19 mouse cellular contexts compared by ENCODE assay signal in genomic region chr6:119113362-119113761, GRCm38 (mm10).
DNase-seq lines count a peak whose midpoint lies in the region; ATAC-seq lines count a peak whose summit lies in the region.
"Had no signal": no experiment of that assay in that cellular context is flagged by ENCODE, and none has a peak within 500 bp of the region (broad histone marks: within the 10 kb centered on the region; RNA-seq: fewer than 3 reads in every experiment).

No protein-coding gene starts in this region.

- H3K9me3 ChIP-seq in heart, embryonic 11.5 days (replicated peaks; ENCODE audit: control insufficient read depth, low read length) = no peaks in the 10 kb centered on the region
- H3K9me3 ChIP-seq in midbrain, embryonic 11.5 days (ENCODE audit: control insufficient read depth, low read length) = no peaks in the 10 kb centered on the region
- H3K9me3 ChIP-seq in midbrain, embryonic 14.5 days (ENCODE audit: control insufficient read depth, low read length) = no peaks in the 10 kb centered on the region
- H3K9me3 ChIP-seq: embryonic facial prominence, embryonic 12.5 days; forebrain, embryonic 13.5 days; forebrain, embryonic 15.5 days had no signal

- H3K4me1 ChIP-seq in heart, embryonic 11.5 days (ENCODE audit: control insufficient read depth, insufficient read depth, low read length) = peaks cover 4% of the 10 kb centered on the region; the same call in 1 of the 2 replicates
- no peaks in the 10 kb centered on the region; the same call in 1 of the 2 replicates for H3K4me1 ChIP-seq in midbrain, embryonic 11.5 days (ENCODE audit: control insufficient read depth, insufficient read depth, low read length)
- 0 out of 2 replicates have a peak, but pooled peaks cover 3% of the 10 kb centered on the region for H3K4me1 ChIP-seq in midbrain, embryonic 14.5 days (ENCODE audit: control insufficient read depth, insufficient read depth, low read length)
- H3K4me1 ChIP-seq: embryonic facial prominence, embryonic 12.5 days had no signal

- no peak overlapping the region for H3K4me3 ChIP-seq in heart, embryonic 11.5 days (ENCODE audit: low read depth, low read length)
- H3K4me3 ChIP-seq in midbrain, embryonic 11.5 days (ENCODE audit: low read depth, low read length) = no peak overlapping the region
- no peak overlapping the region for H3K4me3 ChIP-seq in midbrain, embryonic 14.5 days (replicated peaks; ENCODE audit: low read depth, low read length)
- H3K4me3 ChIP-seq: embryonic facial prominence, embryonic 10.5 days; embryonic facial prominence, embryonic 12.5 days; forebrain, embryonic 13.5 days; forebrain, embryonic 15.5 days had no signal

- no peak for ATAC-seq in heart, embryonic 11.5 days (replicated peaks; ENCODE audit: insufficient number of reproducible peaks, low FRiP score, low TSS enrichment)
- no peak for ATAC-seq in midbrain, embryonic 11.5 days (ENCODE audit: low FRiP score)
- ATAC-seq in midbrain, embryonic 14.5 days (ENCODE audit: low FRiP score, low TSS enrichment) = no peak
- ATAC-seq: forebrain, embryonic 13.5 days; forebrain, embryonic 15.5 days; forebrain, postnatal 0 days had no signal

- H3K4me2 ChIP-seq in heart, embryonic 11.5 days = no peak overlapping the region
- H3K4me2 ChIP-seq in midbrain, embryonic 11.5 days = no peak overlapping the region
- H3K4me2 ChIP-seq in midbrain, embryonic 14.5 days (ENCODE audit: low read length) = no peak overlapping the region
- H3K4me2 ChIP-seq: embryonic facial prominence, embryonic 12.5 days; forebrain, embryonic 13.5 days; forebrain, embryonic 15.5 days had no signal

- 91% methylated on average over 4 of the region's 4 CpGs for WGBS in heart, embryonic 11.5 days (ENCODE audit: insufficient replicate concordance)
- WGBS in midbrain, embryonic 11.5 days = 88% methylated on average over 4 of the region's 4 CpGs
- WGBS in midbrain, embryonic 14.5 days = 91% methylated on average over 4 of the region's 4 CpGs

- DNase-seq in heart, adult 11 months = peak; percentile 88
- no peak for DNase-seq in heart, postnatal 25 days (ENCODE audit: low spot score)
- DNase-seq in heart, postnatal 10 days = peak; percentile 43 to 45
- peak; percentile 39 for DNase-seq in midbrain, embryonic 11.5 days (ENCODE audit: low spot score, missing footprints)
- no peak for DNase-seq in midbrain, embryonic 14.5 days
- no peak for DNase-seq in right cerebral cortex, postnatal 4 days
- DNase-seq: adrenal gland, adult 8-10 months; adrenal gland, postnatal 14 days; adrenal gland, postnatal 36 days; cerebellum, adult 11-12 months; cerebellum, adult 8-10 months; cerebellum, adult 9-11 months; cerebellum, postnatal 25 days; forebrain, postnatal 0 days had no signal

- H3K27ac ChIP-seq in heart, embryonic 11.5 days (ENCODE audit: low read depth, low read length) = no peak overlapping the region
- H3K27ac ChIP-seq in midbrain, embryonic 11.5 days (ENCODE audit: low read depth, low read length) = no peak overlapping the region
- no peak overlapping the region for H3K27ac ChIP-seq in midbrain, embryonic 14.5 days (replicated peaks; ENCODE audit: low read depth, low read length)
- H3K27ac ChIP-seq: embryonic facial prominence, embryonic 10.5 days; embryonic facial prominence, embryonic 12.5 days; forebrain, embryonic 13.5 days; forebrain, embryonic 15.5 days had no signal

- H3K36me3 ChIP-seq in heart, embryonic 11.5 days (ENCODE audit: control insufficient read depth, insufficient read depth, low read length) = no peaks in the 10 kb centered on the region
- no peaks in the 10 kb centered on the region for H3K36me3 ChIP-seq in midbrain, embryonic 11.5 days (ENCODE audit: control insufficient read depth, insufficient read depth, low read length)
- no peaks in the 10 kb centered on the region for H3K36me3 ChIP-seq in midbrain, embryonic 14.5 days (ENCODE audit: control insufficient read depth, insufficient read depth, low read length)
- H3K36me3 ChIP-seq: embryonic facial prominence, embryonic 10.5 days; embryonic facial prominence, embryonic 12.5 days; forebrain, embryonic 15.5 days had no signal

- no peak overlapping the region for H3K9ac ChIP-seq in heart, embryonic 11.5 days (ENCODE audit: low read depth, low read length)
- H3K9ac ChIP-seq in midbrain, embryonic 11.5 days (ENCODE audit: low read length) = no peak overlapping the region
- no peak overlapping the region for H3K9ac ChIP-seq in midbrain, embryonic 14.5 days (replicated peaks; ENCODE audit: low read length)
- H3K9ac ChIP-seq: embryonic facial prominence, embryonic 12.5 days; forebrain, embryonic 13.5 days; forebrain, embryonic 15.5 days; forebrain, postnatal 0 days had no signal

- intact Hi-C loops in heart, postnatal 25 days (cut with DNase I) = no loop called here
- intact Hi-C loops in heart, postnatal 10 days (cut with DNase I) = loop anchor here (5.0 kb wide), 2 partner anchors 79 to 234 kb away; no protein-coding TSS in a partner anchor

- no peaks in the 10 kb centered on the region for H3K27me3 ChIP-seq in heart, embryonic 11.5 days (ENCODE audit: control insufficient read depth, insufficient read depth, low read length)
- peaks cover 3% of the 10 kb centered on the region; the same call in 1 of the 2 replicates for H3K27me3 ChIP-seq in midbrain, embryonic 11.5 days (ENCODE audit: control insufficient read depth, insufficient read depth, low read length)
- no peaks in the 10 kb centered on the region for H3K27me3 ChIP-seq in midbrain, embryonic 14.5 days (ENCODE audit: control insufficient read depth, insufficient read depth, low read length)
- H3K27me3 ChIP-seq: embryonic facial prominence, embryonic 12.5 days; forebrain, embryonic 13.5 days; forebrain, embryonic 15.5 days had no signal

Comparison
In these comparisons a context has a peak if more than half of its experiments do, and no peak if none do; other contexts are left out.
1. DNase-seq: peak in heart, adult 11 months (single experiment), heart, postnatal 10 days (2 of 2) and midbrain, embryonic 11.5 days (single experiment); none in heart, postnatal 25 days (single experiment), midbrain, embryonic 14.5 days (single experiment) and right cerebral cortex, postnatal 4 days (single experiment).